Mouse (Mus musculus): ENCODE measurements around the gene Fam78b.

Gene Fam78b

GRCm38 (mm10) chr1:167001174-167001843 lies at the start of gene Fam78b:
Fam78b (plus strand) TSS chr1:167001417.
- DNase-seq = peak; percentile 7

- DNase-seq = peak; percentile 1
Measured at GRCm38 (mm10) chr1:166964508-166964907, 36.7 kb upstream of the Fam78b start.

DNA sequence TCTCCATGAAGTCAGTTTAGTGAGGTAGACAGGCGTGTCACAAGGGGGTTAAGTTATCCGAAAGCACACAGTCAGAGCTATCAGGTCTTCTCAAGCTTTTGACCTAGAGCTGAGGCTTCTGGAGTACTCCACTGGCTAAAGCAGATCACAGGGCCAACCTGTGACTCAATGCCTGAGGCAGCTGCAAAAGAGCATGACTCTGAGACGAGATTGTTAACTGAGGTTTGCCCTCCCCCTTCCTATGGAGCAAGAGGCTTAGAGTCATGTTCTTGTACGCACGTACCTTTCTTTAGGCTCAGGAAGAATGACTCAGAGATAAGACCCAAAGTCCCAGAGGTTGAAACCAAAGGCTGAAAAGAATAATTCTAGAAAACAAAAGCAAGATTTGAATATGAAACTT lies 32.9 kb upstream of the Fam78b start:
- no peak for DNase-seq

DNA sequence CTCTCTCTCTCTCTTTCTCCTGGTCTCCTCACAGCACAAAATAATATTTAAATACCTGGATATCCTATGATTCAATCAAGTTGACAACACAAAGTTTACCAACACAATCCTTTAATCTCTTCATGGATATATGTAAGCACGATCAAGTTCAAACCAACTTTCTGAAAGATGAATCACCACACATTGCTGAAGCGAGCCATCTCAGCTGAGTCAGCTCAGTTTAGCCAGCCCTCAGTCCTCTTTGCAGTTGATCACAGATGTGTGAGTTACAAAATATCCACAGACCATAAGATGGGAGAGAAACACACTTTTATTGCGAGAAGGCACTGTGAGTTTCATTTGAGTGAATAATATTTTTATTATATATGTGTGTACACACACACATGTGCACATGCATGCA lies 27.5 kb upstream of the Fam78b start:
- DNase-seq = no peak

- DNase-seq = no peak
Measured at GRCm38 (mm10) chr1:166978611-166979010, 22.6 kb upstream of the Fam78b start.

GRCm38 (mm10) chr1:166994266-166994665 lies 7.0 kb upstream of the Fam78b start:
- DNase-seq = no peak

GRCm38 (mm10) chr1:166996250-166996649 lies 5.0 kb upstream of the Fam78b start:
- DNase-seq = peak; percentile 31

- no peak for DNase-seq
Measured at GRCm38 (mm10) chr1:166996811-166997210, 4.4 kb upstream of the Fam78b start.

GRCm38 (mm10) chr1:167000529-167001173 lies 566 bp upstream of the Fam78b start:
- DNase-seq = peak; percentile 74

GRCm38 (mm10) chr1:167001844-167002485 lies 748 bp downstream of the Fam78b start:
- DNase-seq = peak; percentile 19

- peak; percentile 61 for DNase-seq
Measured at GRCm38 (mm10) chr1:167002486-167002850, 1.3 kb downstream of the Fam78b start.

- peak; percentile 56 for DNase-seq
Measured at GRCm38 (mm10) chr1:167004621-167005020, 3.4 kb downstream of the Fam78b start.

- DNase-seq = peak; percentile 40
Measured at GRCm38 (mm10) chr1:167007341-167007740, 6.1 kb downstream of the Fam78b start.

GRCm38 (mm10) chr1:167010190-167010589 lies 9.0 kb downstream of the Fam78b start:
- no peak for DNase-seq

DNA sequence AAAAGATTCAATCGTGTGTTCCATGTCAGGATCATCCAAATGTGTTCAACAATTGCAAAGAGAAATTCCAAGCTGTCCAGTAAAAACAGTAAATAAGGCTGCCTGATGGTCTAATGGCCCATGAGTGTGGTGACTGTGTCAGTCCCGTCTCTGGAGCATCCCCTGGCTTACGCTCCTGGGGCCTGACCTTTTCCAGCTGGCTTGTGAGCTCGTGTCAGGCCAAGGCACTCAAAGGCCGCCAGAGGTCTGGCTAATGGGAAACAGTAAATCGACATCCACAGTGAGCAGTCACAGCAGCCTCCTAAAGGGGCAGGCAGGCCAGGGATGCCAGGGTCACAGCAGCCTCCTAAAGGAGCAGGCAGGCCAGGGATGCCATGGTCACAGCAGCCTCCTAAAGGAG lies 10.1 kb downstream of the Fam78b start:
- DNase-seq = no peak

- peak; percentile 31 for DNase-seq
Measured at GRCm38 (mm10) chr1:167012616-167013015, 11.4 kb downstream of the Fam78b start.

DNA sequence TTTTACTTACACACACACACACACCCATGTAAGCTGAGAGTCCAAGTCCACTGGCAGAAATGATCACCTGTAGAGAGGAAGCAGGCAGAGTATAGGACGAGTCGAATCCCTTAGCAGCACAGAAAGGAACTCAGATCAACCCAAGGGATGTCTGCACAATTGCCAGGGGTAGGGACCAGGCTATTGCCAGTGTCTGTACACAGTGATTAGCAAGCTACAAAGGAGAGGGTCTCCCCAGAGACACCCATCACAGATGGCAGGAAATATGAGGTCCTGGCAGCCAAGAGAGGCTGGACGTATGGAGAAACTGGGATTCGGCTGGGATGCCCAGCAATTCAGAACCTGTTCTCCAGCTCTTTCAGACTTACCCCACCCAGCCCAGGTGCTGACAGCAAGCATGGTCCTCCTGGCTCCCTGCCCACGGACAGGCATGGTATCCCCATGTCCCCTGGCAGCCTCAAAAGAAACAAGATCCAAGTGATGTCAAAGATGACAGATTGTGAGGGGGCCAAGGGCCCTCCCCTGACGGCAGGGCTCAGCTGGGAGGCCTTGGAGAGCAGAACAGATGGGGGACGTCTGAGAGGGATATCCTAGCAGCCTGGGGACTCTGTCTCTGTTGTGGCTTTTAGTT lies 12.1 kb downstream of the Fam78b start:
- no peak for DNase-seq

- no peak for DNase-seq
Measured at GRCm38 (mm10) chr1:167016269-167016668, 15.1 kb downstream of the Fam78b start.

- DNase-seq = no peak
Measured at GRCm38 (mm10) chr1:167022001-167022424, 20.8 kb downstream of the Fam78b start.

DNA sequence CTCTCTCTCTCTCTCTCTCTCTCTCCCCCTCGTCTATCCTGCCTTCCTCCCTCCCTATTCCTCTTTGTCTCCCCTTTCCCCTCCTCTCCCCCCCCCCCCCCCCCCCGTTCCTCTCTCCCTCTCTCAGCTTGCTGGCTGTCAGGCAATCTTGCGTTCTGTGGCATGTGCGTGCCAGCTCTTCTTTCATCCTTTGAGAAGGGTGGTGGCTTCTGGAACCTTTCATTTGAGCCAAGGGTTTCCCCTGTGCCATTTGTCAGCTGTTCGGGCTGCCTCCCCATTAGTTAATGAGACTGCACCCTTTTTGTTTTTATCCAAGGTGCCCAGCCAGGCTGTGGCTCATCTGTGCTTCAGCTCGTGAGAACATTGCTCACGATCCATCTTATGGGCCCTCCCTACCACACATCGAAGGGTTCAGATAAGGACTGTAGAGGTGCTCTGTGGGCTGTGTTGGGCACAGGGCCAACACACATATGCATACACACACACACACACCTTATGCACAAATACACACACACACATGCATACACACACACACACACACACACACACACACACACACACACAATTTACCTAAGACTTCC lies 21.4 kb downstream of the Fam78b start:
- DNase-seq = no peak

DNA sequence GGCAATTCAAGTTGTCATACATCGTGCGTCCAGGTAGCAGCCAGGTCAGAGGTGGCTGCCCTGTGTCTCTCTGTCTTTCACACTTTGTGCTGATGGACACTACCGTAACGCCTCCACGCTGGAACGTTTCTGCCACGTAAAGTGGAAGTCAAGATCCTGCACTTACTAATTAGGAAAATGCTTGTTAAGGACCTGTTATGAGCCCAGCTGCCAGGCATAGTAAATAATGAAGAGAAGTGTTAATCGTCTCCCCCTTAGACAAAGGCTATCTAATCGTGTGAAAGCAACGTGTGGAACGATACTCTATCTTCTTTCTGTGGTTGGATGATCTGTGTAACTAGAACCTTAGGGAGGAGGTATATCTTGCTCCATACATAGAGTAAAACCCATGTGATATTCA lies 22.6 kb downstream of the Fam78b start:
- no peak for DNase-seq

DNA sequence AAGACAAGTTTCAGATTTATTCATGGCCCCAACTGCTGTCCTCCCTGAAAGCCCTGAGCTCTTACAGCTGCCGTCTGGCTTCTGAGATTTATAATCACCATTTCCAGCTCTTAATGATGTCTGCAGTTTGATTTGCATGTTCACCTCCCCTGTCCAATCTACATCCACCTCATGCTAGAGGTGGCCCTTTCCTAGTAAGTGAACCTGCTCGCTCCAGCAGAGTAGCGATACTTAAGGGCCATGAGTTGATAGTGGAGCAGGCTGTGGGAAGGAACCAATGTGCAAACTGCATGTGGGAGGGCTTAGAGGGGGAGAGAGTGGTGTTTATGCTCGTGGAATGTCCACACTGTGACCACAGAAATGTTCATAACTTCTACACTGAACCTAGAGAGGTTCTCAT lies 23.7 kb downstream of the Fam78b start:
- no peak for DNase-seq

- no peak for DNase-seq
Measured at GRCm38 (mm10) chr1:167032046-167032648, 30.9 kb downstream of the Fam78b start.
